Mouse (Mus musculus) megakaryocyte, adult 5-6 weeks (primary cell): Measurements from ENCODE around the gene Arpc1b. TPM values are rescaled to one million over a fixed set of nuclear protein-coding genes. Genes with fewer than 3 reads are reported as not detected.
"Not testable (repeated sequence)": the region's sequence is repeated elsewhere in the genome, so short reads cannot be mapped to it uniquely, and the experiment has no call there.

Source experiments
- ATAC-seq: 2 replicates; pipeline ENCODE4 v1.8.0; 2016; ENCODE audit warnings: mild to moderate bottlenecking, inconsistent platforms; ENCODE audit not compliant: poor library complexity, severe bottlenecking
- total RNA-seq, 2 experiments: library from RNA; stranded (forward) in 1 of 2; stranded (reverse) in 1 of 2; fragments of 153-499, 151-499 nt in 1 of 2; fragments of 221-1000, 200-1000 nt in 1 of 2; gene quantifications; 2 replicates each; pipeline versions ENCODE4 v1.2.3 to v1.2.4; 2015 to 2017

The Arpc1b gene
- total RNA-seq (2015) = 361 and 425 TPM in 2 replicates
- total RNA-seq (2017) = 297 and 318 TPM in 2 replicates

DNA sequence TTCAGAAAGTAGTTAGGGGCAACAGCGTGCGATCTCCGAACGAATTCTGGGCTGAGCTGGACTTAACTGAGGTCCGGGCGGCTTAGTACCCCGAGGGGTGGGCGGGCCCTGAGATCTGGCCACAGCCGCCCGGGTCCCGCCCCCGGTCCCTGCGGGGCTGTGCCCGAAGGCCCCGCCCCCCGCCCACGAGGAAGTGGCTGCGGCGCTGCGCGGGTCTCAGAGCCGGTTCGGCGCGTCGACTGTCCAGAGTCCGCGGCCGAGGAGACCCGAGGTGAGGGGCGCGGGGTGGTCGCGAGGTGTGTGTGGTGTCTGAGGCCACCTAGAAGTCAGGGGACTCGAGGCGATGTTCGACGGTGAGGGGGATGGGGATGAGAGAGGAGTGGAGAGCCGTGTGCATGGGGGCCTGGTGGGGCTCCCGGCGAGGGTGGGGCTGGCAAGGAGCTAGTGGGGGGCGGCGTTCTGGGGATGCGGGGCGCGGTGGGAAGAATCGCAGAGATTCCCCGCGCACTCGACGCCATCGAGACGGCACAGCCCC is at the start of gene Arpc1b:
Gene Arpc1b (plus strand): TSS at position 145 of the 535 bp plus-strand sequence.
- peak; percentile 63 for ATAC-seq

DNA sequence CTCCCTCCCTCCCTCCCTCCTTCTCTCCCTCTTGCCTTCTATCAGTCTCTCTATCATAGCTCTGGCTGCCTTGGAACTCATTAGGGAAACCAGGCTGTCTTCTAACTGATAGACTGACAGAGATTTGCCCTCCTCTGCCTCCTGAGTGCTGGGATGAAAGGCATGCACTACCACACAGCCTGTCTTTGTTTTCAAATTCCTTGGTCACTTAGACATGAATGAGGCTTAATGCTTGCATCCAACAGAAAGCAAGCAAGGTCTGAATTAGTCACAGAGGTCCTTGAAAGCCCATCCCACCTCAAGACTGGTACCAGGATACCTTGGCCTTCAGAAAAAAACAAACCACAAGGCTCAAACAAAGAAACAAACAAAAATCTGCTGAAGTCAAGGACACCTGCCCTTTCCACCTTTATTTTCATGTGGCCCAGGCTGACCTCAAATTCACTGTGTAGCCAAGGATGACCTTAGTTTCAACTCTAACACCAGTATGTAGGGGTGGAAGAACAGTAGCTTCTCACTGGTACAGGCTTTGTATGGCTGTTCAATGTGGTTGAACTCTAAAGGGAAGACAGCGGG is 49.2 kb upstream of the Arpc1b start:
- no peak for ATAC-seq

DNA sequence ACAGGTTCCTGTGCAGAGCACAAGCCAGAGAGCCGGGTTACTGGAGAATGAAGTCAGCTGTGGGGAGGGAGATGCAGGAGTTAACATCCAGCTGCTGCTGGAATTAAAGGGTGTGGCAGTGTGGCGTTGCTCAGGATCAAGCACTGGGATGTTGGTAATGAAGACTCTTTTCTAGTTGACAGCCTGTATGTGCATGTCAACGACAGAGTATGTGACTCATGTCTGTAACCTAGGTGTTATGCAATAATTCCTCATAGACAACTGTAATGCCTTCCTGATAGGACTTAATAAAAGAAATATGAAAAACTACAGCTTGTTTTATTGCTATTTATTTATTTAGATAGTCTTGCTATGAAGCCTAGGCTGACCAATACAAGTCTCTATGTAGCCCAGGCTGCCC is 45.2 kb upstream of the Arpc1b start:
- no peak for ATAC-seq

DNA sequence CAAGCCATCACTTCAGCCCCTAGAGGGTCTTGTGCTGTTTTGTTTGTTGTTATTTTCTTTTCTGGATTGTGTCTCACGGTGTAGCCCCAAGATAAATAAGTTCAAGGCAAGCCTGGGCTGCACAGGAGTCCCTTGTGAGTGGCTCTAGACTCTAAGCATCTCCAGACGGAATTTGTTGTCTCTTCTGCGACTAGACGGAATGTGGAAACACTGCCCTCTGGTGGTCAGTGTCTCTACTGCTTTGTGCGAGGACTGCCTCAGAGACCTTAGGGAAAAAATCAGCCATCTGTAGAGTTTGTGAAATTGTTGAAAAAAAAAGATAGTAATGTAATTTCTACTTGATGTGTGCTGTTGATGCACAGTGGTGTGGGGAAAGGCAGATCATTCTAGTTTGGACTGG is 44.3 kb upstream of the Arpc1b start:
- ATAC-seq = peak; percentile 89

DNA sequence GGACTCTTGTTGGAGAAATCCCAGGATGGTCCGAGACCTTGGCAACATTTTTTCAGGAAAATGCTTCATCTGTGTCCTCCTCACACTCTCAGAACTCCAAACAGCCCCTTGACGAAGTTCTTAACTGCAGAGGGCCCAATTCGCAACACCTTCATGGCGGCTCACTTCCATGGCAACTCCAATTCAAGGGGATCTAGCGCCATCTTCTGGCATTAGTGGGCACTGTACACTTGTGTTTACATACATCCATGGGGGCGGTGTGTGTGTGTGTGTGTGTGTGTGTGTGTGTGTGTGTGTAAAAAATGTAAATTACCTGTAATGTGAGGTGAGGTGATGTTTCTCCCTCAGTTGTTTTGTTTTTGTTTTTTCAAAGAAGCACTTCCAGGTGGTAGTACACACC is 42.7 kb upstream of the Arpc1b start:
- no peak for ATAC-seq

DNA sequence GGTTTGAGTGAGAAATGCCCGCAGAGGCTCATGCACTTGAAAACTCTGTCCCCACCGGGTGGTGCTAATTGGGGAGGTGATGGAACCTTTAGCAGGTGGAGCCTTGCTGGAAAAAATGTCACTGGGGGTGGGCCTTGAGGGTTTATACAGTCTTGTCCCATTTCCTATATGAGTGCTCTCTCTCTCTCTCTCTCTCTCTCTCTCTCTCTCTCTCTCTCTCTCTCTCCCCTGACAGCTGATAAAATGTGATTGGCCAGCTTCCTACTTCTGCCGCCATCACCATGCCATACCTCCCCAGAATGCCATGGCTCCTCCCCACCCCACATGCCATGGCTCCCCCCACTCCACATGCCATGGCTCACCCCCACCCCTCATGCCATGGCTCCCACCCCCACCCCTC is 38.9 kb upstream of the Arpc1b start:
- ATAC-seq = no peak

DNA sequence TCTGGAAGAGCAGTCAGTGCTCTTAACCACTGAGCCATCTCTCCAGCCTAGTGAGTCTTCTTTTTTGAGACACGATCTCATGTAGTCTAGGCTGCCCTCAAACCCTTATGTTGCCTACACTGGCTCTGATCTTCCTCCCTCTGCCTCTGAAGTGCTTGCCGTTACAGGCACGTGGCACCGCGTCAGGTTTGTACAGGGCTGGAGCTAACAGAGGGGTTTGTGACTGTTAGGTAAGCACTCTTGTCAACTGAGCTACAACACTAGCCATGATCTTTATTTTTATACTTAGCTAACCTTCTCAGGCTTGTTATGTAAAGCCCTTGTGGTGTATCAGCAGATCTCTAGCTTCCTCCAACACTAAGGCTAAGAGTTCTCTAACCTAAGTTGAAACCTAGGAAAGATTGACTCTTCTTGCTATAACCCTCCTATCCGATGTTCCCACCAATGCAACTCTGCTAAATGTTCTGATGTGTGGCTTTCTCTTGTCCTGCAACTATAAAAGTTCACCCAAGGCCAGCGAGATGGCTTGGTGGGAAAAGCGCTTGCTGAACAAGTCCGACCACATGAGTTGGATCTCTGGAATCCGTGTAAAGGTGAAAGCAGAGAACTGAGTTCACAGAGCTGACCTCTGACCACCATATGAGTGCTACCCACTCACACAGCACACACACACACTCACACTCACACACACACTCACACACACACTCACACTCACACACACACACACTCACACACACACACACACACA is 32.0 kb upstream of the Arpc1b start:
- ATAC-seq = no peak

DNA sequence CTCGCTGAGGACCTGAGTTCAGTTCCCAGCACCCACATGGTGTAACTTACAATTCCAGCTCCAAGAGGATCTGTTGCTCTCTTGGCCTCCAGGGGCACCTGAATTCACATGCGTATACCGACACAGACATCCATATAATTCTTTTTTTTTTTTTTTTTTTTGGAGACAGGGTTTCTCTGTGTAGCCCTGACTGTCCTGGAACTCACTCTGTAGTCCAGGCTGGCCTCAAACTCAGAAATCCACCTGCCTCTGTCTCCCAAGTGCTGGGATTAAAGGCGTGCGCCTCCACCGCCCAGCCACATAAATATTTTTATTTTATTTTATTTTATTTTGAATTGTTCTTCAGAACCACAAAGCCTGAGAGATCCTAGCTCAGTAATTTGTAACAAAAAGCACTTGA is 30.8 kb upstream of the Arpc1b start:
- ATAC-seq = not testable (repeated sequence)

DNA sequence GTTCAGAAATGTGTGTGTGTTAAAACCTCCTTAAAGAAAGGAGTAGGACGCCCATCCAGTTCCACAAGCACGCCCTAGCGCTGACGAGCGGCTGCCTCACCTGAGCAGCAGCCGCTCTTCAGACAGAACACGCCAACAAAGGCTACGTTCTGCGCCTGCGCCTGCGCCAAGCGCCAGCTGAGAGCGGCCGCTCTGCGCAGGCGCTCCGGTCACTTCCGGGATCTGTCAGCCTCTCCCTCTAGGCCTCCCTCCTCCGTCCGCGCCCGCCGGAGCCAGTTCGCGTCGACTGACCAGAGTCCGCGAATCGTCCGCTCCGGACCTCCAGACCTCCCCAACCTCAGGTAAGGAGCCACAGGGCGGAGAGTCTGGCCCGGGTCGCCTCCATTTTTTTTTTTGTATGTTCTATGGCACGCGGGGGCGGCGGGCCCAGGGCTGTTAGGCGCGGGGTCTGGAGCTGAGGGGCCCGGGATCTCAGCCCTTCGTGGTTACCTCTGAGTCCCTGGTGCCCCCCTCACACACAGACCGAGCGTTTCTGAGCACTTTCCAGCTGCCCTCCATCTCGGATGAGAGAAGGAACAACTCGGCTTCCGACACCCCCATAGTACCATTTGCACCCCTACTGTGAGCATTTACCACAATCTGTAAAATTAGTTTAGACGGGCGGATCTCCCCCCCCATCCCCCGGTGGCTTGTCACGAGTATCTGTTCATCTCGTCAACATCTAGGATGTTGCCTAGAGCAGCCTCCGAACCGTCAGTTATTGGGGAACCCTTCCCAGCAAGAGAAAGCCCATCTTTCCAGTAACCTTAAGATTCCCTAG is 30.2 kb upstream of the Arpc1b start, which contains the start of the genes Arpc1a and Kpna7:
Gene Arpc1a (plus strand): TSS at position 199 of the 820 bp plus-strand sequence.
Gene Kpna7 (minus strand): TSS at position 399 of the 820 bp plus-strand sequence.
- peak; percentile 95 for ATAC-seq

DNA sequence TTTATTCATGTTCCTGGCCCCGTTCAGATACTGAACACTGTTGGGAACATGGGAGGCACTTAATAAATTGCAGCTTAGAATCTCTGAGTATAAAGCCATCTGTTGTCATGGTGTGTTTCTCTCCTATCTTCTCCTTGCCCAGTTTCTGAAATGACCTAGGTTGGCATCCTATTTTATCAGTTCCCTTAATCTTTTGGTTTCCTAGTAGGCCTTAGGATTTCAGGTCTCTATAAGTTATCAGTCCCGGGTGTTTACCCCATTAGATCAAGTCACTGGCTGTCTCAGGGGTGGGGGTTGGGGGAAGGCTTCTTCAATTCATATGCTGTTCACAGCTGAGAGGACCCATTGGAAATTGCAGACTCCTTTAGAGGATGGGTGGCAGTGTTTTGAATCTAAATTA is 29.2 kb upstream of the Arpc1b start:
- no peak for ATAC-seq

DNA sequence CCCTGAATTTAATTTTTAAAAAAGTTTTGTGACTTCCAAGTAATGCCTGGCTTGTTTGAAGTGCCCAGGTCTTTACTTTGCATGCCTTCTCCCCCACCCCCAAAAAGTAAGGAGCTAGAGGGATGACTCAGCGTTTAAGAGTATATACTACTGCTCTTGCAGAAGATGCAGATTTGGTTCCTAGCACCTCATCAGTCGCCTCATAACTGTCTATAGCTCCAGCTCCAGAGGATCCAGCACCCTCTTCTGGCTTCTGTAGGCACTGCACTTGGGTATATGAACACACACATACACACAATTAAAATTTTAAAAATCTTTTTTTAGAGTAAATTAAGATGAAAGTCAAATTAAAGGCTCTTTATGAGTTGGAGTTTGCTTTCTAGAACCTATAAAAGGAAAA is 25.8 kb upstream of the Arpc1b start:
- no peak for ATAC-seq

DNA sequence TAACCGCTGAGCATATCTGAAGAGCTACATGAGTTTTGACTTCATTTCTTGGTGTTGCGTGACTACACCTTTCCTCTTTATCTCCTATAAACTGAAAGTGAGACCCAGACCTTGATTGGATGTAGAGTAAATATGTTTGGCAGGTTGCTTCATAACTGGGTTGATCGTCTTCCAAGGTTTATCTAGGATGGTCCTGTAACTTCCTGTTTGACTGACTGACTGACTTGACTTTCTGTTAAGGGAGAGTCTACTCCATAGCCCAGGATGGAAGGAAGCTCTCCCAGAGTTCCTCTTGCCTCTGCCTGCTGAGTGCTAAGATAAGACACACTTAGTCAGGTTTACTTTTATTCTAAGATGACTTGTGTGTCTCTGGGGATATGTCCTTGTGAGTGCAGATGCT is 24.1 kb upstream of the Arpc1b start:
- ATAC-seq = no peak

DNA sequence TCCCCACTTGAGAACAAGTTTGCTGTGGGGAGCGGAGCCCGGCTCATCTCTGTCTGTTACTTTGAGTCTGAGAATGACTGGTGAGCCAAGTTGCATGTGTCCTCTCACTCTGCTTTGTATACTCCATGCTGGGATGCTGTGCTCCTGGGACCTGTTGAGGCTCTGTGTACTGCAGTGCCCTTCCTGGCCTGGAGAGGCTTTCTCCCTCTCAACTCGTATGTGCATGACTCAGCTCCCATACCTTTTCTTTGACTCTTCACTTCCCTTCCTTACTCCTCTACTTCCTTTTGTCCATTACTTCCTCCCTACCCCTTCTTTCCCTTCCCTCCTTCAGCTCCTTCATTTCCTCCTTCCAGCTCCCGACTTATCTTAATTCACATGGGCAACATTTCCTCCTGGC is 17.8 kb upstream of the Arpc1b start:
- no peak for ATAC-seq

DNA sequence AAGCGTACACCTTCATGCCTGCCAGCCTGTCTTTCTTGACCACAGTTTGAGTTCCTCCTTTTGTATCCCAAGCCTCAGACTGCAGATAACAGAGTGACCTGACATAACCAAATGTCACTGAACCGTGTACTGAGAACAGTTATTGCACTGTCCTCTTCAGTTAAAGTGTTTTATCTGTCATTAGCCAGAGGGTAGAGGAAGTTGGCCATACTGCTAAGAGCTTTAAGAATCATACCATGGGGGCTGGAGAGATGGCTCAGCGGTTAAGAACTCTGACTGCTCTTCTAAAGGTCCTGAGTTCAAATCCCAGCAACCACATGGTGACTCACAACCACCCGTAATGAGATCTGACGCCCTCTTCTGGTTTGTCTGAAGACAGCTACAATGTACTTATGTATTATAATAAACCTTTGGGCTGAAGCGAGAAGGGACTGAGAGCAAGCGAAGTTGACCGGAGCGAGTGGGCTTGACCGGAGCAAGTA is 15.6 kb upstream of the Arpc1b start:
- ATAC-seq = peak; percentile 86

DNA sequence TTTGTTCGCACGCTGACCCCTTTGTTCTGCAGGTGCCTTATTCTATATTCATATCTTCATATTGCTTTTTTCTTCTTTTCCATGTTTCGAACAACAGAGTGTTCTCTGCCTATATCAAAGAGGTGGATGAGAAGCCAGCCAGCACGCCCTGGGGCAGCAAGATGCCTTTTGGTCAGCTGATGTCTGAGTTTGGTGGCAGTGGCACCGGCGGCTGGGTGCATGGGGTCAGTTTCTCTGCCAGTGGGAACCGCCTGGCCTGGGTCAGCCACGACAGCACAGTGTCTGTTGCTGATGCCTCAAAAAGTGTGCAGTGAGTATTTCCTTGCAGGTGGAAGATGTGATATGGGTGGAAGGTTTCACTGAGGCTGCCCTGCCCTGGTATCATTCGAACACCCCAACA is 13.1 kb upstream of the Arpc1b start:
- no peak for ATAC-seq

DNA sequence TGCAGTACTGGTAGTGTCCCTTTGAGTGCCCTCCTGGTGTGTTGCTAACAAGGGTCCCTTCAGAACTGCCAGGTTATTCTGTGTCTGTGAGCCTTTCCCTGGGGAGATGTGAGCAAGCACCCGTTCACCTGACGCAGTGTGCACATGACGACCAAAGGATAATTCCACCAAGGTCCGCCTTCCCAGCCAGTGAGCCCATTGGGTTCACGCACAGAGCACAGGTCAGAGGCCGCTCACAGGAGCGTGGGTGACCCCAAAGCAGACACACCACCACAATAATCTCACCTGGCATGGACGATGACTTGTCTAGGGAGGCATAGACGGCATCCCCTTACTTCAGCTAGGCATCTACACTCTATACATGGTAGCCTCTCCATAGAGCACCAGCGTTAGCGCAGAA is 12.6 kb upstream of the Arpc1b start:
- ATAC-seq = not testable (repeated sequence)

DNA sequence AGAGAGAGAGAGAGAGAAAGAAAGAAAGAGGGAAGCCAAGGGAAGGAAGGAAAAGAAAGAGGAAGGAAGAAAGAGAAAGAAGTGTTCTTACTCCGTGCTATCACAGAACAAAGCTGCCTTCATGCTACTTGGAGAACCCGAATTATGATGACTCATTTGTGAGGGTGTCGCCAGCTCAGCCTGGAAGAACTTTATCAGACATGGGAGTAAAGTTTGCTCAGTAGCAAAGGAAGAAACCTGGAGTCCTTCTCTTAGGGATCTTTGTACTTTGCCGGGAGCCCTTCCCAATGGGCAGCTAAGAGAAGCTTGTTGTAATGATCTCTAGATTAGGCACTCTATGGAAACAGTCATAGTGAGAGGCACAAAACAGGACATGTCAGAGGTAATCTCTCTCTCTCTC is 11.3 kb upstream of the Arpc1b start:
- ATAC-seq = no peak

DNA sequence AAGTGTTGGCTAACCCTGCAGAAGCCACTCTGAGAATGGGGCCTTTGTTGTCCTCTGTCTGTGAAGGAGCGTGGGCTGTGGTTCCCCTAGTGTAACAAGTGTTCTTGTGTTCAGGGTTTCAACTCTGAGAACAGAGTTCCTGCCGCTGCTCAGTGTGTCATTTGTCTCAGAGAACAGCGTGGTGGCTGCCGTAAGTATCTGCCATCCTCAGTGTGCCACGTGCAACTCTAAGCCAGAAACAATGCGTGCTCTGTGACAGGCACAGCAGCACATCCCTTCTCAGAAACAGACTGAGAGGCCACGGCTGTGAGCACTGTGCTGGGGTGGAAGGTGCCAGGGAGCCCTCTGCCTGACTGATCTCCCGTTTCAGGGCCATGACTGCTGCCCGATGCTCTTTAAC is 9.7 kb upstream of the Arpc1b start:
- ATAC-seq = no peak

DNA sequence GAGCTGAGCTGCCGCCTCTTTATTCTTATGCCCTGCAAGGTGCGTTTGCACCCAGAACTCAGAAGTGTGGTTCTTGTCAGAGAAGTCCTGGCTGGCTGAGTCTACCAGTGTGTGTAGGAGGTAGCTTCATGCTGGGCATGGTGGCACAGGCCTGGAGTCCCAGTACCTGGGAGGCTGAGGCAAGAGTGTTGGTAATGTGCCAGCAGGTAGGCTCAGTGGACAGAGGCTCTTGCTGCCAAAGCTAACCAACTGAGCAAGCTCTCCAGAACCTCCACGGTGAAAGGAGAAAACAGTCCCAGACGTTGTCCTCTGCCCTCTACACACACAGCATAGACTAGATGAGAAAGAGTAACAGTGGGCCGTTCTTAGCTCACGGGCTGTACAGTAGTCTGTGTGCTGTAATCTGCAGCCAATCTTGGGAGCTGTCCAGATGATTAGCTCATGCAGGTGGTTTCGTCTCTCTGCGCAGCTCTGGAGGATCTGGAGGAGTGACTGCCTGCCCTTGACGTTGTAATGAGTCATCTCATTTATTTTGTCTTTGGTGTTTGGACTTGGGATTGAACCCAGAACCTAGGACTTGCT is 8.2 kb upstream of the Arpc1b start:
- no peak for ATAC-seq

DNA sequence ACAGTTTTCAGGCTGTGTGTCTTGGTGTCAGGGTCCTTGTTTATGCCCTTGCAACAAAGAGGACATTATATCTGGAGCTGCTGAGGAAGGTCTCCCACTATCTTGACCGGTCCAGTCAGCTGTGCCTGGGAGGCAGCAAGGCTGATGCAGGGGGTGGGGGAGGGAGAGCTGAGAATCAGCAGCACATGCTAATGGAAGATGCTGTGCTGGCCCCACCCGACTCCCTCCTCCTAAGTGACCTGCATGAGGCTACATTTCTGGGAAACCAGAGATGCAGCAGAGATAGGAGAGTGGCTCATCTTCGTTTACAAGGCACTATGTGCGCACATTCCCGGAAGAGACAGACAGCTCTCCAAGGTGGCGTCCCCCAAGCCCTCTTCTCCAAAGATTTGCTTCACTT is 3.6 kb upstream of the Arpc1b start:
- ATAC-seq = no peak

DNA sequence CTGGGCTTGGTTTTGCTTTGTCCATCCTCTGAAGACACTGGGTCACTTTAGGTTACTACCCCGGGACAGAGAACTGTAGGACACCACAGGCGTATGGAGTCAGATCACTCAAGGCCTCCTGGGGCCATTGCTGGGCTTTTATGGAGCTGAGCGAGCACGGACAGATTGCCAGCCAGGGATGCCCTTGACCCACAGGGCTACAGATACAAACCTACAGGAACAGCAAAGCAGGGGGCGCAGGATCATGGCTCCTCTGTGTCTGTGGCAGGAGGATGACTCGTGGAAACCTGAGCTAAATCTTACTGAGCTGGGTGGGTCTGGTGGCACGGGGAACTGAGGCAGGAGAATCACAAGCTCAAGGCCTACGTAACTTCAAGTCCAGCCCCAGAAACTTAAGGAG is 1.4 kb upstream of the Arpc1b start:
- ATAC-seq = no peak
